Mouse (Mus musculus) megakaryocyte, embryonic 14.5 days (primary cell): Measurements from ENCODE around the gene Tmpo.

Experiments used
- FLI1 ChIP-seq: IDR thresholded peaks from 2 replicates; pipeline ENCODE4 v1.6.1; 2012; ENCODE audit warnings: low read length, inconsistent platforms, mixed read lengths
- GATA1 ChIP-seq: IDR thresholded peaks from 3 replicates; pipeline ENCODE4 v1.6.1; 2012; ENCODE audit warnings: mixed read lengths, low read length, inconsistent platforms, borderline replicate concordance

GRCm38 (mm10) chr10:91196778-91197177 lies 15.7 kb upstream of the Tmpo start:
- TF ChIP-seq GATA1 (no peak), FLI1 (no peak)
